Mouse (Mus musculus) megakaryocyte, embryonic 14.5 days (primary cell): ENCODE results near the gene Ccn2. TPM values are rescaled to one million over a fixed set of nuclear protein-coding genes. Genes with fewer than 3 reads are reported as not detected.

ENCODE experiments used
- H3K27me3 ChIP-seq: replicated peaks from 2 replicates; pipeline ENCODE3; 2012; ENCODE audit warnings: inconsistent platforms
- H3K36me3 ChIP-seq: replicated peaks from 2 replicates; pipeline ENCODE3; 2012; ENCODE audit warnings: low read length, inconsistent platforms, mixed read lengths
- H3K4me1 ChIP-seq: 2 replicates; pipeline ENCODE4 v1.6.1; 2012; ENCODE audit warnings: inconsistent platforms
- H3K4me3 ChIP-seq: replicated peaks from 2 replicates; pipeline ENCODE3; 2012; ENCODE audit warnings: moderate library complexity, mild to moderate bottlenecking, inconsistent platforms
- H3K9me3 ChIP-seq: 2 replicates; pipeline ENCODE4 v1.6.1; 2012; ENCODE audit warnings: inconsistent platforms
- FLI1 ChIP-seq: IDR thresholded peaks from 2 replicates; pipeline ENCODE4 v1.6.1; 2012; ENCODE audit warnings: low read length, inconsistent platforms, mixed read lengths
- GATA1 ChIP-seq: IDR thresholded peaks from 3 replicates; pipeline ENCODE4 v1.6.1; 2012; ENCODE audit warnings: mixed read lengths, low read length, inconsistent platforms, borderline replicate concordance
- polyA plus RNA-seq: library from polyadenylated mRNA; stranded (reverse); fragments of >175 nt; gene quantifications from 2 replicates; pipeline ENCODE4 v1.2.3, GENCODE M21; 2012; ENCODE audit warnings: low replicate concordance; ENCODE audit not compliant: insufficient read depth

Gene Ccn2
- polyA plus RNA-seq, 1 experiment: 0.72 TPM

GRCm38 (mm10) chr10:24589238-24589637 lies 6.0 kb upstream of the Ccn2 start:
- Histone ChIP-seq H3K36me3 (no peaks in the 10 kb centered on the region), H3K27me3 (peaks cover 2% of the 10 kb centered on the region), H3K4me3 (no peak overlapping the region), H3K9me3 (no peaks in the 10 kb centered on the region), H3K4me1 (no peaks in the 10 kb centered on the region)
- TF ChIP-seq FLI1 (no peak), GATA1 (no peak)

GRCm38 (mm10) chr10:24590546-24590945 lies 4.7 kb upstream of the Ccn2 start:
- Histone ChIP-seq H3K27me3 (peaks cover 10% of the 10 kb centered on the region), H3K9me3 (peaks cover 2% of the 10 kb centered on the region; the same call in 1 of the 2 replicates), H3K4me3 (no peak overlapping the region), H3K36me3 (no peaks in the 10 kb centered on the region), H3K4me1 (peaks cover 4% of the 10 kb centered on the region; the same call in 1 of the 2 replicates)
- TF ChIP-seq GATA1: no peak
- TF ChIP-seq FLI1: no peak

- peaks cover 15% of the 10 kb centered on the region for H3K27me3 ChIP-seq
- H3K36me3 ChIP-seq: no peaks in the 10 kb centered on the region
- peaks cover 10% of the 10 kb centered on the region; the same call in 1 of the 2 replicates for H3K4me1 ChIP-seq
- TF ChIP-seq FLI1 (no peak), GATA1 (no peak)
- peaks cover 8% of the 10 kb centered on the region for H3K9me3 ChIP-seq
- H3K4me3 ChIP-seq: no peak overlapping the region
Measured at GRCm38 (mm10) chr10:24591136-24591535, 4.1 kb upstream of the Ccn2 start.

- H3K27me3 ChIP-seq: peaks cover 22% of the 10 kb centered on the region
- no peak overlapping the region for H3K4me3 ChIP-seq
- H3K4me1 ChIP-seq: peaks cover 12% of the 10 kb centered on the region; the same call in 1 of the 2 replicates
- no peaks in the 10 kb centered on the region for H3K36me3 ChIP-seq
- no peak for TF ChIP-seq FLI1
- TF ChIP-seq GATA1: no peak
- peaks cover 13% of the 10 kb centered on the region for H3K9me3 ChIP-seq
Measured at GRCm38 (mm10) chr10:24591741-24592140, 3.5 kb upstream of the Ccn2 start.

GRCm38 (mm10) chr10:24592318-24592717 lies 2.9 kb upstream of the Ccn2 start:
- TF ChIP-seq GATA1 (no peak), FLI1 (no peak)
- Histone ChIP-seq H3K4me3 (no peak overlapping the region), H3K9me3 (peaks cover 15% of the 10 kb centered on the region), H3K27me3 (peaks cover 26% of the 10 kb centered on the region), H3K4me1 (peaks cover 12% of the 10 kb centered on the region; the same call in 1 of the 2 replicates), H3K36me3 (no peaks in the 10 kb centered on the region)

GRCm38 (mm10) chr10:24592969-24593368 lies 2.3 kb upstream of the Ccn2 start:
- no peak overlapping the region for H3K4me3 ChIP-seq
- no peaks in the 10 kb centered on the region for H3K36me3 ChIP-seq
- H3K9me3 ChIP-seq: peaks cover 17% of the 10 kb centered on the region
- H3K27me3 ChIP-seq: peaks cover 29% of the 10 kb centered on the region
- H3K4me1 ChIP-seq: peaks cover 12% of the 10 kb centered on the region; the same call in 1 of the 2 replicates
- TF ChIP-seq GATA1 (no peak), FLI1 (no peak)

GRCm38 (mm10) chr10:24593556-24593955 lies 1.7 kb upstream of the Ccn2 start:
- H3K9me3 ChIP-seq: peaks cover 17% of the 10 kb centered on the region
- H3K4me3 ChIP-seq: no peak overlapping the region
- peaks cover 12% of the 10 kb centered on the region; the same call in 1 of the 2 replicates for H3K4me1 ChIP-seq
- TF ChIP-seq GATA1 (no peak), FLI1 (no peak)
- peaks cover 29% of the 10 kb centered on the region for H3K27me3 ChIP-seq
- H3K36me3 ChIP-seq: no peaks in the 10 kb centered on the region

GRCm38 (mm10) chr10:24596003-24596868 lies 994 bp downstream of the Ccn2 start:
- H3K4me3 ChIP-seq: peak overlapping the region; percentile 89
- TF ChIP-seq GATA1 (no peak), FLI1 (no peak)
- peaks cover 31% of the 10 kb centered on the region for H3K9me3 ChIP-seq
- H3K27me3 ChIP-seq: peaks cover 29% of the 10 kb centered on the region
- no peaks in the 10 kb centered on the region for H3K36me3 ChIP-seq
- H3K4me1 ChIP-seq: peaks cover 12% of the 10 kb centered on the region; the same call in 1 of the 2 replicates

GRCm38 (mm10) chr10:24596869-24597339 lies 1.7 kb downstream of the Ccn2 start:
- peaks cover 12% of the 10 kb centered on the region; the same call in 1 of the 2 replicates for H3K4me1 ChIP-seq
- H3K4me3 ChIP-seq: no peak overlapping the region
- peaks cover 37% of the 10 kb centered on the region for H3K9me3 ChIP-seq
- no peak for TF ChIP-seq GATA1
- no peak for TF ChIP-seq FLI1
- no peaks in the 10 kb centered on the region for H3K36me3 ChIP-seq
- H3K27me3 ChIP-seq: peaks cover 29% of the 10 kb centered on the region

- peaks cover 39% of the 10 kb centered on the region for H3K9me3 ChIP-seq
- TF ChIP-seq GATA1: no peak
- TF ChIP-seq FLI1: no peak
- no peaks in the 10 kb centered on the region for H3K36me3 ChIP-seq
- H3K27me3 ChIP-seq: peaks cover 29% of the 10 kb centered on the region
- no peak overlapping the region for H3K4me3 ChIP-seq
- peaks cover 12% of the 10 kb centered on the region; the same call in 1 of the 2 replicates for H3K4me1 ChIP-seq
Measured at GRCm38 (mm10) chr10:24597789-24598188, 2.5 kb downstream of the Ccn2 start.
